Mouse (Mus musculus) MN1 (cell line): ENCODE measurements at regions not wholly inside any gene's neighbourhood (a gene's known extent, or its start where the extent isn't known, plus 50 kb on each side); places are given as distances from the start of the nearest gene placed in this dataset.

Experiments used
- DNase-seq: peaks from one replicate; pipeline ENCODE4 v3.0.0-alpha.2; 2016; ENCODE audit warnings: low spot score

- no peak for DNase-seq
Measured at GRCm38 (mm10) chr4:12627158-12627871, 455.5 kb upstream of the Fam92a start.

GRCm38 (mm10) chr4:12620756-12621270 lies 449.0 kb upstream of the Fam92a start:
- DNase-seq, result no peak

- DNase-seq, result no peak
Measured at GRCm38 (mm10) chr4:12620059-12620755, 448.4 kb upstream of the Fam92a start.

GRCm38 (mm10) chr4:12616665-12617064 lies 444.9 kb upstream of the Fam92a start:
- DNase-seq, result no peak

- DNase-seq, result no peak
Measured at GRCm38 (mm10) chr4:12611511-12611910, 439.7 kb upstream of the Fam92a start.

- DNase-seq, result no peak
Measured at GRCm38 (mm10) chr4:12601165-12601919, 429.5 kb upstream of the Fam92a start.

GRCm38 (mm10) chr4:12595801-12596515 lies 424.1 kb upstream of the Fam92a start:
- peak; percentile 11 for DNase-seq

GRCm38 (mm10) chr4:12592973-12593372 lies 421.2 kb upstream of the Fam92a start:
- DNase-seq, result no peak

- no peak for DNase-seq
Measured at GRCm38 (mm10) chr4:12578102-12578501, 406.3 kb upstream of the Fam92a start.

- DNase-seq, result no peak
Measured at GRCm38 (mm10) chr4:12571881-12572280, 400.1 kb upstream of the Fam92a start.

GRCm38 (mm10) chr4:12570689-12571088 lies 398.9 kb upstream of the Fam92a start:
- no peak for DNase-seq

- DNase-seq, result no peak
Measured at GRCm38 (mm10) chr4:12567643-12568042, 395.8 kb upstream of the Fam92a start.

GRCm38 (mm10) chr4:12563016-12563415 lies 391.2 kb upstream of the Fam92a start:
- no peak for DNase-seq

- DNase-seq, result no peak
Measured at GRCm38 (mm10) chr4:12560546-12560945, 388.7 kb upstream of the Fam92a start.

GRCm38 (mm10) chr4:12560015-12560414 lies 388.2 kb upstream of the Fam92a start:
- DNase-seq, result no peak

- no peak for DNase-seq
Measured at GRCm38 (mm10) chr4:12557105-12557504, 385.3 kb upstream of the Fam92a start.

GRCm38 (mm10) chr4:12549265-12549664 lies 377.4 kb upstream of the Fam92a start:
- no peak for DNase-seq

GRCm38 (mm10) chr4:12543906-12544305 lies 372.1 kb upstream of the Fam92a start:
- DNase-seq, result no peak

- no peak for DNase-seq
Measured at GRCm38 (mm10) chr4:12541508-12541907, 369.7 kb upstream of the Fam92a start.

GRCm38 (mm10) chr4:12539184-12539791 lies 367.5 kb upstream of the Fam92a start:
- no peak for DNase-seq

GRCm38 (mm10) chr4:12538694-12539121 lies 366.9 kb upstream of the Fam92a start:
- no peak for DNase-seq
